Comparison of ENCODE assay signal across 27 mouse cellular contexts in the genomic region with DNA sequence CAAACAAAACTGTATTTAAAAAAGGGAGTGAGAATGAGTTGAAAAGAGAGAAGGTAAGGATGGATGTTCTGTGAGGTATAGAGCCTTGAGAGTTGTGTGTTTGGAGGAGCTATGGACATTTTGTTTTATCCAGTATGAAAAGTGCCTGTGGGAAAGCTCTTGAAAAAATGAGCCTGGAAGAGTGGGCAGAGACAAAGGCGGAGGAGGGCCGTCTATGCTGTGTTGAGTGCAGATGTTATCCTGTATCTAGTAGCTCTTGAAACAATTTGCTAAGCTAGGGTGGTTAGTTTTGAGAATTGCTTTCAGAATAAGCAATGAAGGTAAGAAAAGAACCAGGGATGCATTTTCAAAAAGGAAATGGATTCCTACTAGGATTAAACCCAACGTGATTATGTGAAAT. TPM values are rescaled to one million over a fixed set of nuclear protein-coding genes. Genes with fewer than 3 reads are reported as not detected.
"Had no signal": no experiment of that assay in that cellular context is flagged by ENCODE, and none has a peak within 500 bp of the region (broad histone marks: within the 10 kb centered on the region; RNA-seq: fewer than 3 reads in every experiment).

No protein-coding gene starts in this region.

- DNase-seq: kidney, adult 11 months; kidney, adult 8-10 months; kidney, postnatal 10 days; kidney, postnatal 36 days; layer of hippocampus, postnatal 36 days; liver; lung, adult 18-20 months; lung, postnatal 10 days; lung, postnatal 36 days; retina, postnatal 1 day; spleen, adult 18-20 months; thymus, adult 18-20 months; thymus, postnatal 36 days had no signal

- H3K4me1 ChIP-seq: kidney, embryonic 15.5 days; limb, embryonic 10.5 days; limb, embryonic 13.5 days; liver, embryonic 15.5 days; lung, embryonic 15.5 days; midbrain, embryonic 10.5 days; midbrain, embryonic 13.5 days; neural tube, embryonic 13.5 days; stomach, embryonic 15.5 days had no signal

- H3K9ac ChIP-seq: kidney, embryonic 15.5 days; limb, embryonic 13.5 days; liver, embryonic 12.5 days; liver, embryonic 15.5 days; lung, embryonic 15.5 days; midbrain, embryonic 13.5 days; neural tube, embryonic 13.5 days; stomach, embryonic 15.5 days had no signal

- H3K36me3 ChIP-seq: liver, embryonic 12.5 days; liver, embryonic 15.5 days; lung, embryonic 15.5 days; stomach, embryonic 15.5 days had no signal

- H3K27ac ChIP-seq: kidney, embryonic 15.5 days; limb, embryonic 10.5 days; limb, embryonic 13.5 days; liver, embryonic 12.5 days; liver, embryonic 15.5 days; lung, embryonic 15.5 days; midbrain, embryonic 10.5 days; midbrain, embryonic 13.5 days; neural tube, embryonic 13.5 days; stomach, embryonic 15.5 days had no signal

- H3K27me3 ChIP-seq: kidney, embryonic 15.5 days; limb, embryonic 13.5 days; liver, embryonic 12.5 days; liver, embryonic 15.5 days; lung, embryonic 15.5 days; megakaryocyte, embryonic 14.5 days; midbrain, embryonic 13.5 days; neural tube, embryonic 13.5 days; stomach, embryonic 15.5 days had no signal

- H3K9me3 ChIP-seq: kidney, embryonic 15.5 days; limb, embryonic 10.5 days; limb, embryonic 13.5 days; liver, embryonic 12.5 days; liver, embryonic 15.5 days; lung, embryonic 15.5 days; megakaryocyte, embryonic 14.5 days; midbrain, embryonic 10.5 days; midbrain, embryonic 13.5 days; neural tube, embryonic 13.5 days; stomach, embryonic 15.5 days had no signal

- ATAC-seq: liver, embryonic 12.5 days; midbrain, embryonic 13.5 days; midbrain, embryonic 16.5 days had no signal

- H3K4me3 ChIP-seq: kidney, embryonic 15.5 days; limb, embryonic 10.5 days; limb, embryonic 13.5 days; liver, embryonic 12.5 days; liver, embryonic 15.5 days; lung, embryonic 15.5 days; megakaryocyte, embryonic 14.5 days; midbrain, embryonic 10.5 days; midbrain, embryonic 13.5 days; myocyte; neural tube, embryonic 13.5 days; stomach, embryonic 15.5 days had no signal

- H3K4me2 ChIP-seq: kidney, embryonic 15.5 days; limb, embryonic 13.5 days; liver, embryonic 12.5 days; liver, embryonic 15.5 days; lung, embryonic 15.5 days; midbrain, embryonic 13.5 days; neural tube, embryonic 13.5 days; stomach, embryonic 15.5 days had no signal

RNA-seq across cellular contexts. Expression of a gene that starts 22.0 kb away (rescaled TPM):
- total RNA-seq: monocyte, adult 5-6 weeks had no signal
